Mouse (Mus musculus) cortical plate, adult 2 months (tissue): ENCODE measurements at regions not wholly inside any gene's neighbourhood (a gene's known extent, or its start where the extent isn't known, plus 50 kb on each side); places are given as distances from the start of the nearest gene placed in this dataset.

Source experiments
- CTCF ChIP-seq: fragments of 200-500 bp; IDR thresholded peaks from 2 replicates; pipeline ENCODE4 v1.5.1; 2011; ENCODE audit warnings: mild to moderate bottlenecking, control low read depth, low read length; ENCODE audit not compliant: insufficient read depth; ENCODE audit errors: extremely low read depth
- POLR2A ChIP-seq: fragments of 200-500 bp; IDR thresholded peaks from 2 replicates; pipeline ENCODE4 v1.6.1; 2011; ENCODE audit warnings: mild to moderate bottlenecking, low read length, control low read depth; ENCODE audit not compliant: insufficient read depth; ENCODE audit errors: extremely low read depth

GRCm38 (mm10) chr6:67139012-67139375 lies 99.0 kb upstream of the Serbp1 start:
- TF ChIP-seq POLR2A, result no peak
- TF ChIP-seq CTCF, result no peak
